Comparison of ENCODE assay signal across 8 mouse cellular contexts in the genomic region with DNA sequence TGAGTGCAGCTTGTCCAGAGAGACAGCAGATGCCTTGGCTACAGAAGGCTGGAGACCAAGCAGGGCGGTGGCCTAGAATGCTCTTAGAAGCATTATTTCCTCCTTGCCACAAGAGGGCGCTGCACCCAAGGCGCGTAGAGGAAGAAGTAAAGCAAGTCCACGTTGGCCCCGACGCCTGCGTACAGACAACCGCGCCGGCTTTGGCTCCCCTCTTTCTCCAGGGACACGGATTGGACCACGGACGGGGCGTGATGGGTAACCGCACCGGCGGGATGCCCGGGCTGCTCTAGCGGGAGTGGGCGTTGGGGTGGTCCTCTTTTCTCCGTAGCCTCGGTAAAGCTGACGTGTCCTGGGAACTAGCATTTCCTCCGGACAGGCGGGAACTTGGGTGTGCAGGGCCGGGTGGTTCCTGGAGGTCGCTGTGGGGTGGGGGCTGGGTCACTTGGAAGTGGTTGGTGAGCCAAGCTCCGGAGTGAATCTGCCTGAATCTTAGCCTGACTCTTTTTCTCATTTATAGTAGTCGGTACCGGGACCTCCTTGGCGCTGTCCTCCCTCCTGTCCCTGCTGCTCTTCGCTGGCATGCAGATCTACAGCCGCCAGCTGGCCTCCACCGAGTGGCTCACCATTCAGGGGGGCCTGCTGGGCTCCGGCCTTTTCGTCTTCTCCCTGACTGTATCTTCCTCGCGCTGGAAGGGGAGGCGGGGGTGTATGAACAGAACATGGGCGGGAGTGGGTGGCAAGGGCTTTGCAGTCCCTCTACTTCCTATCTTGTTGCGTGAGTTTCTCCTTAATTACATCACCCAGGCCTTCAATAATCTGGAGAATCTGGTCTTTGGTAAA. TPM values are rescaled to one million over a fixed set of nuclear protein-coding genes. Genes with fewer than 3 reads are reported as not detected.
DNase-seq lines count a peak whose midpoint lies in the region; ATAC-seq and TF ChIP-seq lines count a peak whose summit lies in the region.

Gene Trim46, minus strand, starts transcription at position 49 of the 840 bp plus-strand sequence.

- H3K36me3 ChIP-seq in embryonic facial prominence, embryonic 14.5 days (ENCODE audit: control insufficient read depth, insufficient read depth, low read length) = peaks cover 13% of the 10 kb centered on the region; the same call in 1 of the 2 replicates

- H3K9me3 ChIP-seq in embryonic facial prominence, embryonic 14.5 days (ENCODE audit: control insufficient read depth, low read length) = no peaks in the 10 kb centered on the region

- peak within 1 kb of the TSS; percentile 65 for H3K4me2 ChIP-seq in embryonic facial prominence, embryonic 14.5 days (ENCODE audit: low read depth, low read length)

- peak within 1 kb of the TSS; percentile 16; the same call in 1 of the 2 replicates for H3K27ac ChIP-seq in bone marrow, adult 2 months (ENCODE audit: control insufficient read depth, insufficient read depth, low read depth, low read length, poor library complexity)
- peak within 1 kb of the TSS; percentile 71 for H3K27ac ChIP-seq in embryonic facial prominence, embryonic 14.5 days (replicated peaks; ENCODE audit: low read depth, low read length)

- peak; percentile 98 for TF ChIP-seq CTCF in bone marrow, adult 2 months (IDR thresholded peaks at IDR 0.05; ENCODE audit: control insufficient read depth, insufficient read depth, low read length)

- peaks cover 7% of the 10 kb centered on the region for H3K4me1 ChIP-seq in bone marrow, adult 2 months (ENCODE audit: control insufficient read depth, insufficient read depth, low read length)
- H3K4me1 ChIP-seq in embryonic facial prominence, embryonic 14.5 days (ENCODE audit: control insufficient read depth, insufficient read depth, low read length) = peaks cover 15% of the 10 kb centered on the region; the same call in 1 of the 2 replicates

- DNase-seq in B cell, adult 2 months = peak; percentile 90 to 91
- peak; percentile 96 for DNase-seq in embryonic facial prominence, embryonic 14.5 days (ENCODE audit: low spot score)
- DNase-seq in heart, adult 8-10 months (ENCODE audit: low spot score) = peak; percentile 91
- peak; percentile 90 for DNase-seq in kidney, adult 9 months
- peak; percentile 91 for DNase-seq in liver
- DNase-seq in monocyte, adult 2 months (ENCODE audit: low read depth in 1 of 2, low spot score in 2 of 2) = peak; percentile 66 to 78
- peak; percentile 65 to 81 for DNase-seq in spleen, postnatal 14 days (ENCODE audit: low spot score in 2 of 2)

- peak within 1 kb of the TSS; percentile 83 for H3K9ac ChIP-seq in embryonic facial prominence, embryonic 14.5 days (ENCODE audit: low read depth, low read length)

- ATAC-seq in embryonic facial prominence, embryonic 14.5 days (ENCODE audit: low read depth) = peak; percentile 72

- H3K27me3 ChIP-seq in embryonic facial prominence, embryonic 14.5 days (replicated peaks; ENCODE audit: control insufficient read depth, insufficient read depth, low read length) = no peaks in the 10 kb centered on the region

- peak within 1 kb of the TSS; percentile 93 for H3K4me3 ChIP-seq in bone marrow, adult 2 months (replicated peaks; ENCODE audit: control insufficient read depth, low read depth, low read length)
- peak within 1 kb of the TSS; percentile 69 for H3K4me3 ChIP-seq in embryonic facial prominence, embryonic 14.5 days (ENCODE audit: low read depth, low read length)

- under 1% methylated on average over 42 of the region's 42 CpGs for WGBS in bone marrow, adult 2 months
- 1% methylated on average over 30 of the region's 42 CpGs for WGBS in embryonic facial prominence, embryonic 14.5 days

- no peak; the same call in 1 of the 2 replicates for TF ChIP-seq POLR2A in bone marrow, adult 2 months (IDR thresholded peaks at IDR 0.05; ENCODE audit: borderline replicate concordance, control insufficient read depth, low read depth, low read length)

RNA-seq across cellular contexts. Expression of gene Trim46, which starts in this region (rescaled TPM):
- 0.59 and 1.6 TPM in 2 replicates for polyA plus RNA-seq in bone marrow, adult 2 months (2011; ENCODE audit: insufficient read depth, insufficient read length, low replicate concordance, missing spikeins)
- polyA plus RNA-seq in embryonic facial prominence, embryonic 14.5 days (2014; fragmentation: Nextera tagmentation; extraction: Ambion mirVana) = 3.7 and 4.7 TPM in 2 replicates
- total RNA-seq in heart, adult 8-10 months (2022) = under 1 TPM; 0.34 to 0.87 (median 0.83) TPM

Comparison
In these comparisons a context has a peak if more than half of its experiments do, and no peak if none do; other contexts are left out.
1. Peak in every context shown above with its lines: DNase-seq, ATAC-seq, H3K4me3 ChIP-seq and H3K27ac ChIP-seq.
2. Peak in DNase-seq in heart, adult 8-10 months; RNA of the gene not detected or under 1 TPM.